Mouse (Mus musculus) midbrain, embryonic 16.5 days (tissue): ENCODE data around the gene Sys1. TPM values are rescaled to one million over a fixed set of nuclear protein-coding genes. Genes with fewer than 3 reads are reported as not detected.

Experiments
- ATAC-seq: fragments of 200-750 bp; cut with Nextera tagmentation; 2 replicates; pipeline ENCODE4 v1.8.0; 2017; ENCODE audit warnings: moderate TSS enrichment
- H3K27ac ChIP-seq: fragments of 300-500 bp; sonication (generic); 2 replicates; pipeline ENCODE4 v1.5.1; 2014; ENCODE audit warnings: mild to moderate bottlenecking, low read length, mixed read lengths
- H3K27me3 ChIP-seq: fragments of 300-500 bp; sonication (generic); 2 replicates; pipeline ENCODE4 v1.6.1; 2014; ENCODE audit warnings: low read depth, low read length, mixed read lengths; ENCODE audit not compliant: control insufficient read depth, insufficient read depth
- H3K36me3 ChIP-seq: fragments of 300-500 bp; sonication (generic); 2 replicates; pipeline ENCODE4 v1.6.1; 2014; ENCODE audit warnings: mild to moderate bottlenecking, low read length, moderate library complexity, mixed read lengths; ENCODE audit not compliant: control insufficient read depth, insufficient read depth
- H3K4me1 ChIP-seq: fragments of 300-500 bp; sonication (generic); 2 replicates; pipeline ENCODE4 v1.6.1; 2014; ENCODE audit warnings: mild to moderate bottlenecking, low read length, mixed read lengths; ENCODE audit not compliant: control insufficient read depth, insufficient read depth
- H3K4me2 ChIP-seq: fragments of 300-500 bp; sonication (generic); 2 replicates; pipeline ENCODE4 v1.6.1; 2014; ENCODE audit warnings: mild to moderate bottlenecking, low read length, mixed read lengths
- H3K4me3 ChIP-seq: fragments of 300-500 bp; sonication (generic); 2 replicates; pipeline ENCODE4 v1.5.1; 2014; ENCODE audit warnings: low read depth, mild to moderate bottlenecking, low read length, moderate library complexity, mixed read lengths
- H3K9ac ChIP-seq: fragments of 300-500 bp; sonication (generic); 2 replicates; pipeline ENCODE4 v1.6.1; 2014; ENCODE audit warnings: low read depth, low read length, mixed read lengths
- H3K9me3 ChIP-seq: fragments of 300-500 bp; sonication (generic); replicated peaks from 2 replicates; pipeline ENCODE4 v1.6.1; 2014; ENCODE audit warnings: mild to moderate bottlenecking, low read length, mixed read lengths; ENCODE audit not compliant: control insufficient read depth, poor library complexity, severe bottlenecking
- WGBS: fragments of 180-500 bp; shearing (Covaris S2); extraction: QIAGEN DNeasy Blood & Tissue Kit; methylation state at CpG from one replicate; pipeline ENCODE4 v1.1.7; 2014; 5-methylcytosine and 5-hydroxymethylcytosine counted together
- polyA plus RNA-seq: library from polyadenylated mRNA; unstranded; fragments of >200 nt; fragmentation: Nextera tagmentation; extraction: Ambion mirVana; gene quantifications from 2 replicates; pipeline ENCODE4 v1.2.1, GENCODE M21; 2015

The Sys1 gene
- polyA plus RNA-seq, 1 experiment from 2014 or later: 90.0 TPM

DNA sequence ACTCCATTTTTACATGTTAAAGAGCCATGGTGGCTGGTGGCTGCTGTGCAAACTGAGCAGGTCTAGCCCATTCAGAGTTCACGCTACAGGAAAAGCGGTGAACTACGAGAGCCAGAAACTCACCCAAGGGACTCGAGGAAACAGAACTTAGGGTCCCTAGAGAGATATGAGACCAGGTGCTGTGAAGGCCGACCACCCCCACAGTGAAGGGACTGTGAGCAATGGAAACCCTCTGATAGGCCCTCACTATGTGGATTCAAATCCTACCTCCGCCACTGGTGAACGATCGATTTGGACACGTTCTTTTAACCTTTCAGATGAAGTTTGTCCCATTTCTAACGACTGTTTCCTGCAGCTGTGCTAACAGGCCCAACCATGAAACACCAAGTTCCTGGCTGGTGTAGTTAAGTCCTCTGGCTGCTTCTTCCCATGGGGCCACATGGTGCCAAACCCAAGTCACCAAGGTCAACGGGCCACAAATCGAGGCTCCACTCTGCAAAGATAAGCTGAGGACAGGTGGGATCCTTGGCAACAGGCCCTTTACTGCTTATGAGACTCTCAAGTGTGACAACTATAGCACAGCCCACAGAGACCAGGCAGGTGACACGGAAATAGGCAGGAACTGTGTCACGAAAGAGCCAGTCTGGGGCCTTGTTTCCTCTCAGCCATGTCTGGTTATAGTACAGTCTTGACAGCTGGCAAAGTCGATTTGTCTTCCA is 33.9 kb upstream of the Sys1 start:
- H3K4me3 ChIP-seq: no peak overlapping the region
- 91% methylated on average over 15 of the region's 15 CpGs for WGBS
- ATAC-seq: no peak
- no peaks in the 10 kb centered on the region for H3K36me3 ChIP-seq
- H3K27ac ChIP-seq: no peak overlapping the region
- H3K27me3 ChIP-seq: no peaks in the 10 kb centered on the region
- H3K9me3 ChIP-seq: no peaks in the 10 kb centered on the region
- no peak overlapping the region for H3K9ac ChIP-seq
- no peak overlapping the region for H3K4me2 ChIP-seq
- no peaks in the 10 kb centered on the region for H3K4me1 ChIP-seq

DNA sequence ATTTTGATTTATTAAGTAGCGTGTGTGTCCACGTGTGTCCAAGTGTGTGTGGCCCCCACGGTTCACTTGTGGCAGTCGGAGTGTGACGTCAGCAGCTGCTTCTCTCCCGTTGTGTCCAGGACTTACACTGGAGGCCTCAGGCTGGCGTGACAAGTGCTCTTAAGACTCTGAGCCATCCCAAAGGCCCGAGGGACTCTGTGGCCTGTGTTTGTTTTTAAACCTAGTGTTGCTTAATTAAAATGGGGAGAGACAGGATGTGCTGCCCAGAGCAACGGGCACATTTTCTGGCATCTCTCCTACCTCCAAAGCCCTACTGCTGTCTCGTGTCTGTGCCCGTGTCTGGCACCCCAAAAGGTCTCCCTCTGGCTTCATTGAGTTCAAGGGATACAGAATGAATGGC is 33.3 kb upstream of the Sys1 start:
- H3K9ac ChIP-seq: no peak overlapping the region
- no peak for ATAC-seq
- no peaks in the 10 kb centered on the region for H3K4me1 ChIP-seq
- no peaks in the 10 kb centered on the region for H3K9me3 ChIP-seq
- H3K36me3 ChIP-seq: no peaks in the 10 kb centered on the region
- no peak overlapping the region for H3K4me3 ChIP-seq
- H3K27ac ChIP-seq: no peak overlapping the region
- no peaks in the 10 kb centered on the region for H3K27me3 ChIP-seq
- WGBS: 89% methylated on average over 11 of the region's 11 CpGs
- no peak overlapping the region for H3K4me2 ChIP-seq

DNA sequence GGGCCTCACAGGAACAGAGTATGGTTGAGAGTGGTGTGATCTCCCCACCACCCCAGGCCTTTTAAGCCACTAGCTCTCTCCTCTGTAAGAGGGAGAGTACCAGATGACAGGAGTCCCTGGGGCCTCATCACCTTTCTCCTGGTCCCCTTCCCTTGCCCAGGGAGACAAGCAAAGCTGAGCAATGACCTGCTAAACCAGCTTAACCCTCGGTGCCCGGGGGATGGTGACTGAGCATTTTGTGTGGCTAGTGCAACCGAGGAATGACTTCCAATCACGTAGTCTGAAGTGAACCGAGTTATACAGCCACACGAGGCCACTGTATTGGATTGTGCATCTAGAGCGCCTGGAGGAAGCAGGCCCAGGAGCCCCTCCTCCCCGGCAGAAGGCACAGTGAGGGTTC is 32.4 kb upstream of the Sys1 start:
- Histone ChIP-seq H3K4me2 (no peak overlapping the region), H3K4me3 (no peak overlapping the region), H3K36me3 (no peaks in the 10 kb centered on the region), H3K27ac (no peak overlapping the region), H3K9me3 (no peaks in the 10 kb centered on the region), H3K27me3 (no peaks in the 10 kb centered on the region), H3K4me1 (no peaks in the 10 kb centered on the region), H3K9ac (no peak overlapping the region)
- 89% methylated on average over 8 of the region's 8 CpGs for WGBS
- no peak for ATAC-seq

DNA sequence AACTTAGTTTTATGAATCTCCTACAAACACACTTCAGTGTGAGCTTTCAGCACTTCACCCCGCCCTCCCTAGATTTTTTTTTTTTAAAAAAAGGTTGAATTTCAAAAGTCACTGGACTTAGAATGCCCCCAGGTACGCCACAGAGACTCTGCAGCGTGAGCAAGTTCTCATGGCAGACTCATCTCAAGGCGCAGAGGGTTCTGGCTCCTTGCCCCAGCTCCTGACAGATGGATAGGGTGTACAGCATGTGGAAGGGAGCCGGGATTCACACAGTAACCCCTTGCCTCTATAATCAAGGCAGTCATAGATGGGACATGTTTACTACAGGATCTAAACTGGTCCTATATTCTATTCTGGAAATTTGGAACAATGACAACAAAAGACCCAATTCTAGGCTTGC is 31.4 kb upstream of the Sys1 start:
- Histone ChIP-seq H3K27me3 (no peaks in the 10 kb centered on the region), H3K9me3 (no peaks in the 10 kb centered on the region), H3K36me3 (no peaks in the 10 kb centered on the region), H3K4me1 (no peaks in the 10 kb centered on the region), H3K27ac (no peak overlapping the region), H3K4me3 (no peak overlapping the region), H3K4me2 (no peak overlapping the region), H3K9ac (no peak overlapping the region)
- ATAC-seq: no peak
- WGBS: 88% methylated on average over 5 of the region's 5 CpGs

DNA sequence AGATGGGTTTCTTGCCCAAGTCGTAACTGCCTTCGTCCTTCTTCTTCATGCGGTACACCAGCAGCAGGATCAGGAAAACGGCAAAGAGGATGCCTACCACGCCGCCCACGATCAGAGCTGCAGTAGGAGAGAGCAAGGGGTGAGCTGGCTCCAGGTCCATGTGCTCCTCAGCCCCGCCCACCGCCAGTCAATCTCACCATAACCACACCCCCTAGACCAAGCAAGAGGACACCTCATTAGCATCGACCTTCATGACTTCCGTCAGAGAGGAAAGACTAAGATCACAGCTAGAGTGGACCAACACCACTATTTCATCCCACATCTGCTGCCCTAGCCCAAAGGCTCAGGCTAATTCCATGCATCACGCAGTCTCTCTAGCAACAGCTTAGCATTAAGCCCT is 30.6 kb upstream of the Sys1 start:
- Histone ChIP-seq H3K27me3 (no peaks in the 10 kb centered on the region), H3K27ac (no peak overlapping the region), H3K4me3 (no peak overlapping the region), H3K4me1 (no peaks in the 10 kb centered on the region), H3K36me3 (no peaks in the 10 kb centered on the region), H3K4me2 (no peak overlapping the region; the same call in 1 of the 2 replicates), H3K9ac (no peak overlapping the region; the same call in 1 of the 2 replicates), H3K9me3 (no peaks in the 10 kb centered on the region)
- ATAC-seq: no peak
- WGBS: 29% methylated on average over 11 of the region's 12 CpGs

DNA sequence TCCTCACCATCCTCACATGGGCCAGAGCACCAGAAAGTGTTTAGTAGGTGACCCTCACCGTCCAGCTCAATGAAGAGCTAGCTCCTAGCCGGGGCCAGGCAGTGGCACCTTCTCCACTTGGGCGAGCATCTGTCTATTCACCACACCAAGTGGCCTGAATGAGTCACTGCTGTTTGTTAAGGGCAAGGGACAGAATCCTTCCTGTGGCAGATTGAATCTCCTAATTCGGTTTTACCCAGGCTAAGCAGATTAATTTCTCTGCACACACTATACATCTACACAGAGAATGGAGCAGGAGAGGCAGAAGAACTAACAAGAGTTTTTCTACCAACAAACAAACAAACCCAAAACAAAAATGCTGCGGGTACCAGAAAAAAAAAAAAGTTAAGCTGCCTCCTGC is 29.8 kb upstream of the Sys1 start:
- Histone ChIP-seq H3K9me3 (no peaks in the 10 kb centered on the region), H3K4me2 (no peak overlapping the region), H3K36me3 (no peaks in the 10 kb centered on the region), H3K27ac (no peak overlapping the region), H3K9ac (no peak overlapping the region), H3K4me3 (no peak overlapping the region), H3K27me3 (no peaks in the 10 kb centered on the region), H3K4me1 (no peaks in the 10 kb centered on the region)
- no peak for ATAC-seq
- WGBS: 79% methylated on average over 5 of the region's 5 CpGs

DNA sequence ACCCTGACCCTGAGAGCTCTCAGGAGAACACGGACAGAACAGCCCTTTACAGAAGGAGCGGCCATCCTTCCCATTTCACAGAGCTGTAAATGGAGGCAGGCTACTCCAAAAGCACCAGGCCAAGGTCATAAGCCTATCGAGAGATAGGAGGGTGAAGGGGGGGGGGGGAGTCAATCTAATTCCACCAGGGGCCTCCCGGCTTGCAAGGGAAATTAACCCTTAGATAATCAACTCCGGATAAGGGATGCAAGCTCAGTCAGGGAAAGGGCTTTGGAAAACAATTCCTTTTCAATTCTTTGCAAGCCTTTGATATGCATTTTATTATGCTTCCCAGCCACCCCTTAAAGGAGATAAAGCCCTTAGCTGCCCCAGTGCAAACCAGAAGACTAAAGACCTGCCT is 28.3 kb upstream of the Sys1 start:
- 42% methylated on average over 5 of the region's 5 CpGs for WGBS
- H3K4me2 ChIP-seq: no peak overlapping the region
- no peaks in the 10 kb centered on the region for H3K4me1 ChIP-seq
- H3K27ac ChIP-seq: no peak overlapping the region
- H3K4me3 ChIP-seq: no peak overlapping the region
- no peaks in the 10 kb centered on the region for H3K27me3 ChIP-seq
- no peaks in the 10 kb centered on the region for H3K36me3 ChIP-seq
- H3K9ac ChIP-seq: no peak overlapping the region
- no peak for ATAC-seq
- H3K9me3 ChIP-seq: no peaks in the 10 kb centered on the region

DNA sequence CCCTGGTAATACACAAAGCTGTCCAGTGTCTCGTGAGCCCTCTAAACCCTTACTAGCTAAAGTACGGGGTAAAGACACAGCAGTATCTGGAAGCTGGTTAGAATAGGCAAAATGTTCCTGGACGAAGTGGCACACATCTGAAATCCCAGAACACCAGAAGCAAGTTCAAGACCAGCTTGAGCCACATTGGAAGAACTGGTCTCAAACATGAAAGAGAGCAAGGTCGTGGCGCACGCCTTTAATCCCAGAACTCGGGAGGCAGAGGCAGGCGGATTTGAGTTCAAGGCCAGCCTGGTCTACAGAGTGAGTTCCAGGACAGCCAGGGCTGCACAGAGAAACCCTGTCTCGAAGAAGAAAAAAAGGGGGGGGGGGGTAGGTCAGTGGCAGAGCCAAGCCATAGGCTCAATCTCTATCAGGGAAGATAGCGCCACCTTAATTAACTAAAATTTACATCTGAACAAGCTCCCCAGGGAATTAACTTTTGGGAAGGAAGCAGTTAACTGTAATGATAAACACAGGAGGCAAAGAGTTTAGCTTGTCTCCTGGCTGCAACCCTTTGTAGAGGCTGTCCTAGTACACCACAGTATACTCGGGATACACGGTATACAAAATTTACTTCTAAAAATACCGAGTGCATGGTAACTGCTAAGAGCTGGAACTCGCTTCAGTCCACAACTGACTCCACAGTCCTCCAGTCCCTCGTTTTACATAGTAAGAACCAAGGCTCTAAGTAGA is 26.7 kb upstream of the Sys1 start:
- H3K9ac ChIP-seq: no peak overlapping the region

DNA sequence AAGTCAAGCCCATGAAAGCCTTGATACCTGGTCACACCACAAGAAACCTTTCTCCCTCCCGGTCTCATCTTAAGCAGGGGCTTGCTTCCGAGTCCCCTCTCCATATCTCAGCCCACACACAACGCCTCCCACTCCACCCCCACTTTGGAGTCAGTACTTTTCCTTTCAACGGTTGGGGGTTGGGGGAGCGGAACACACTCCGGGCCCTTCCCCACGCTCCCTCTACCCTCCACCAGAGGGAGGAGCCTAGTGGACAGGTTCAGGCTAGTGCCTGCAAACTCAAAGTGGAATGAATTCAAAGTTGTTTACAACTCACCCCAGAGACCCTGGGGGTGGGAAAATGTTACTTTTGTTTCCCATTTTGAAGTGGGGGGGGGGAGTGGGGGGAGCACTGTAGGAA is 26.1 kb upstream of the Sys1 start:
- Histone ChIP-seq H3K4me2 (no peak overlapping the region), H3K4me1 (no peaks in the 10 kb centered on the region), H3K36me3 (no peaks in the 10 kb centered on the region), H3K27ac (no peak overlapping the region), H3K9me3 (no peaks in the 10 kb centered on the region), H3K9ac (no peak overlapping the region), H3K27me3 (no peaks in the 10 kb centered on the region), H3K4me3 (no peak overlapping the region)
- 14% methylated on average over 7 of the region's 7 CpGs for WGBS
- ATAC-seq: no peak

More for the DNA sequence above, 26.7 kb upstream of the Sys1 start:
- H3K9me3 ChIP-seq: no peaks in the 10 kb centered on the region
- WGBS: 52% methylated on average over 15 of the region's 15 CpGs
- H3K4me1 ChIP-seq: no peaks in the 10 kb centered on the region
- H3K4me3 ChIP-seq: no peak overlapping the region
- H3K27me3 ChIP-seq: no peaks in the 10 kb centered on the region
- ATAC-seq: no peak
- H3K4me2 ChIP-seq: no peak overlapping the region
- no peak overlapping the region for H3K27ac ChIP-seq
- H3K36me3 ChIP-seq: no peaks in the 10 kb centered on the region
